Mouse (Mus musculus): ENCODE data around the gene Dnmt1.

DNA sequence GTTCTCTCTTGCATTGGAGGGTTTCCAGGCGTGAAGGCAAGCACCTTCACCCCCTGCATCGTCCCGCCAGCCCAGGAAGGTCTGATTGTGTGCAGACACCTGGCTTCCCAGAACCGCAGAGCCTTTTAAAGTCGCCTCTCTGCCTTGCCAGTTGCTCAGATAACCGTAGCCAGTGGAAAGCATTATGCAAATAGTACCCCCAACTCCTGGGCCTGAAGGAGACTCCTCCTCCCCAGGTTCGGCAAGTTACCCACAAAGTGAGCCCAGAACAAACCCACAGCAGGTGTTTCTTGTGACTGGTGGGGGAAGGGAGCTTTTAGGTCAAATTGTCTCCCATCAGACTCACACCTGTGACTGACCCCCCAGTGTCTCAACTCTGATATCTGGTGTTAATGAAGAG is 28.3 kb upstream of the Dnmt1 start:
- TF ChIP-seq CTCF (IDR thresholded peaks at IDR 0.05; ENCODE audit: low read depth, low read length) (no peak), POLR2A (IDR thresholded peaks at IDR 0.05; ENCODE audit: extremely low read depth, insufficient read depth, low read length) (no peak)

Measured in liver, adult 2 months (tissue).